Mouse (Mus musculus) myocyte (in vitro differentiated cells): ENCODE measurements around the gene Bco2.

Source experiments
- MAX ChIP-seq: IDR thresholded peaks from one replicate; pipeline ENCODE4 v1.6.1; 2011; ENCODE audit warnings: low read depth, mild to moderate bottlenecking, control low read depth
- MYOD1 ChIP-seq, 3 experiments: IDR thresholded peaks; one replicate each; pipeline ENCODE4 v1.6.1; 2011; ENCODE audit warnings: control low read depth in 2 of 3, low read depth in 2 of 3, mild to moderate bottlenecking in 2 of 3, moderate library complexity in 1 of 3; ENCODE audit not compliant: insufficient read length in 2 of 3, control insufficient read depth in 1 of 3
- POLR2A ChIP-seq: IDR thresholded peaks from one replicate; pipeline ENCODE4 v1.6.1; 2011; ENCODE audit warnings: low read depth, mild to moderate bottlenecking, control low read depth, moderate library complexity; ENCODE audit not compliant: insufficient read length
- REST ChIP-seq: IDR thresholded peaks from one replicate; pipeline ENCODE4 v1.6.1; 2011; ENCODE audit warnings: mild to moderate bottlenecking, control low read depth, moderate library complexity; ENCODE audit not compliant: insufficient read depth, insufficient read length

DNA sequence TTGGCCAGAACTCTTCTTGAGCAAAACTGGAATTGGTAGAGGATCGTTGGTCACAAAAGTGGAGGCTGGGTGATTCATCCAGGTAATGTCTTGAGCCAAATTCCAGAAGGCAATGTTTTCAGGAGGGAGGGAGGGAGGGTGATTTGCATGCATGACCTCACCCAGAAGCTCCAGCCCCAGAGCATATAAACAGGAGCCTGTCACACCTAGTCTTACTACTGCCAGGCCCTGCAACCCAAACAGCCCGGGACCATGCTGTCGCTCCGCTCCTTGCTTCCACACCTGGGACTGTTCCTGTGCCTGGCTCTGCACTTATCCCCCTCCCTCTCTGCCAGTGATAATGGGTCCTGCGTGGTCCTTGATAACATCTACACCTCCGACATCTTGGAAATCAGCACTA, 60.7 kb downstream of the Bco2 start, which contains the start of gene Plet1:
- TF ChIP-seq POLR2A (no peak), MAX (no peak), MYOD1 (IDR thresholded peaks at IDR 0.05; ENCODE audit: control insufficient read depth in 1 of 3, insufficient read length in 2 of 3, low read depth in 2 of 3) (no peak), REST (no peak)
